Mouse (Mus musculus): Measurements from ENCODE around the gene Gm28051. TPM values are rescaled to one million over a fixed set of nuclear protein-coding genes. Genes with fewer than 3 reads are reported as not detected.

The Gm28051 gene
- total and polyA plus RNA-seq, 3 experiments, result not detected

- Histone ChIP-seq H3K27ac (ENCODE audit: control insufficient read depth, low read depth, low read length) (no peak overlapping the region), H3K36me3 (ENCODE audit: control insufficient read depth in 1 of 2, insufficient read depth in 2 of 2, low read length in 2 of 2) (peaks cover 0 to 6% of the 10 kb centered on the region in 2 experiments; a peak in 1 of 4 replicates), H3K9ac (ENCODE audit: control insufficient read depth, low read depth, low read length, poor library complexity, severe bottlenecking) (no peak overlapping the region), H3K4me3 (ENCODE audit: control insufficient read depth in 1 of 2, insufficient read depth in 1 of 2, low read depth in 2 of 2, low read length in 2 of 2) (no peak overlapping the region), H3K9me3 (replicated peaks; ENCODE audit: insufficient read depth, low read length) (no peaks in the 10 kb centered on the region), H3K4me1 (ENCODE audit: control insufficient read depth in 1 of 2, insufficient read depth in 2 of 2, low read length in 2 of 2) (peaks cover 2 to 18% of the 10 kb centered on the region in 2 experiments; a peak in 3 of 4 replicates), H3K79me2 (ENCODE audit: control insufficient read depth, insufficient read depth, low read length, poor library complexity) (no peaks in the 10 kb centered on the region), H3K27me3 (ENCODE audit: control insufficient read depth in 1 of 2, insufficient read depth in 2 of 2, low read length in 2 of 2) (no peaks in the 10 kb centered on the region)
- DNase-seq (ENCODE audit: low read depth, low spot score), result peak; percentile 83
- TF ChIP-seq E2F4 (IDR thresholded peaks at IDR 0.05; ENCODE audit: borderline replicate concordance, low read depth, low read length) (no peak), HCFC1 (IDR thresholded peaks at IDR 0.05; ENCODE audit: low read depth, low read length) (no peak), JUND (IDR thresholded peaks at IDR 0.05; ENCODE audit: low read depth, low read length) (no peak), MYB (IDR thresholded peaks at IDR 0.05; ENCODE audit: low read depth, low read length) (no peak), SIN3A (IDR thresholded peaks at IDR 0.05; ENCODE audit: low read length) (no peak; the same call in 1 of the 2 replicates), MXI1 (IDR thresholded peaks at IDR 0.05; ENCODE audit: low read depth, low read length) (no peak), CHD2 (IDR thresholded peaks at IDR 0.05; ENCODE audit: low read length) (no peak), MAFK (IDR thresholded peaks at IDR 0.05; ENCODE audit: borderline replicate concordance, low read depth, low read length) (no peak), RCOR1 (IDR thresholded peaks at IDR 0.05; ENCODE audit: low read depth, low read length) (no peak), ZMIZ1 (IDR thresholded peaks at IDR 0.05; ENCODE audit: low read depth, low read length) (no peak), ETS1 (IDR thresholded peaks at IDR 0.05; ENCODE audit: low read depth, low read length) (no peak), KAT2A (conservative IDR thresholded peaks at IDR 0.05; ENCODE audit: low read depth, low read length) (no peak), MYC (IDR thresholded peaks at IDR 0.05; ENCODE audit: low read depth, low read length) (no peak), ZKSCAN1 (IDR thresholded peaks at IDR 0.05; ENCODE audit: low read depth, low read length) (no peak), TBP (IDR thresholded peaks at IDR 0.05; ENCODE audit: low read depth, low read length) (no peak), UBTF (IDR thresholded peaks at IDR 0.05; ENCODE audit: borderline replicate concordance, insufficient read depth, low read depth, low read length) (no peak), GABPA (IDR thresholded peaks at IDR 0.05; ENCODE audit: low read depth, low read length) (no peak), POLR2AphosphoS2 (IDR thresholded peaks at IDR 0.05; ENCODE audit: low read length) (no peak), CHD1 (IDR thresholded peaks at IDR 0.05; ENCODE audit: low read depth, low read length) (no peak), GATA1 (IDR thresholded peaks at IDR 0.05; ENCODE audit: low read depth, low read length) (0 out of 2 replicates have a peak, but pooled peaks have one; percentile 13), POLR2A (IDR thresholded peaks at IDR 0.05; ENCODE audit: control insufficient read depth in 1 of 2, insufficient read depth in 1 of 2, low read depth in 1 of 2, low read length in 2 of 2, poor library complexity in 1 of 2) (no peak), TAL1 (IDR thresholded peaks at IDR 0.05; ENCODE audit: low read length) (no peak), USF1 (IDR thresholded peaks at IDR 0.05; ENCODE audit: low read depth, low read length) (no peak), MEF2A (IDR thresholded peaks at IDR 0.05; ENCODE audit: extremely low read depth, insufficient replicate concordance, low read depth, low read length, poor library complexity, severe bottlenecking) (no peak), ZNF384 (IDR thresholded peaks at IDR 0.05; ENCODE audit: low read depth, low read length) (no peak), NELFE (IDR thresholded peaks at IDR 0.05; ENCODE audit: low read depth, low read length) (no peak), ZC3H11A (IDR thresholded peaks at IDR 0.05; ENCODE audit: low read depth, low read length) (peak; percentile 71), EP300 (IDR thresholded peaks at IDR 0.05; ENCODE audit: low read depth in 1 of 2, low read length in 2 of 2) (no peak), MAX (IDR thresholded peaks at IDR 0.05; ENCODE audit: low read length) (no peak), POLR2AphosphoS5 (IDR thresholded peaks at IDR 0.05; ENCODE audit: borderline replicate concordance, low read depth, low read length) (no peak), MAZ (IDR thresholded peaks at IDR 0.05; ENCODE audit: low read depth, low read length) (no peak), USF2 (IDR thresholded peaks at IDR 0.05; ENCODE audit: borderline replicate concordance in 1 of 2, insufficient read depth in 1 of 2, low read depth in 1 of 2, low read length in 2 of 2) (no peak), CTCF (IDR thresholded peaks at IDR 0.05 in 2 of 3, conservative IDR thresholded peaks at IDR 0.05 in 1 of 3; ENCODE audit: control insufficient read depth in 1 of 3, insufficient read depth in 1 of 3, low read depth in 2 of 3, low read length in 3 of 3, poor library complexity in 1 of 3, severe bottlenecking in 1 of 3) (peak; percentile 79 to 90 (median 85)), BHLHE40 (IDR thresholded peaks at IDR 0.05; ENCODE audit: borderline replicate concordance, low read depth, low read length) (no peak), RAD21 (IDR thresholded peaks at IDR 0.05; ENCODE audit: low read depth, low read length) (peak; percentile 85), ELF1 (IDR thresholded peaks at IDR 0.05; ENCODE audit: low read depth, low read length) (no peak), SMC3 (IDR thresholded peaks at IDR 0.05; ENCODE audit: low read depth, low read length) (peak; percentile 86), TCF12 (IDR thresholded peaks at IDR 0.05; ENCODE audit: low read depth, low read length) (no peak)
These were observed 24.2 kb downstream of the Gm28051 start for GRCm38 (mm10) chr12:102733381-102733780.
